Mouse (Mus musculus) embryonic stem cell, embryonic (primary cell): Measurements from ENCODE around the gene Ano8.

ENCODE experiments used
- CTCF ChIA-PET, 4 experiments: fragments of 300-600 bp in 2 of 4; fragments of 350-600 bp in 2 of 4; sonication (Branson Sonifier 250); formaldehyde crosslinking; loops; one replicate each; lab custom pipeline; 2022; ENCODE audit warnings: inconsistent platforms in 2 of 4; lab: Charles Lee
- POLR2A ChIA-PET, 4 experiments: fragments of 300-600 bp in 2 of 4; fragments of 350-600 bp in 2 of 4; sonication (Branson Sonifier 250); formaldehyde crosslinking; loops; one replicate each; lab custom pipeline; 2022; ENCODE audit warnings: antibody characterized with exemption in 4 of 4, inconsistent platforms in 1 of 4; lab: Charles Lee

The Ano8 gene

GRCm38 (mm10) chr8:71468916-71469315 lies 16.8 kb downstream of the Ano8 start, which contains the start of gene Dda1:
TSS of gene Dda1 (plus strand) at chr8:71469199.
- ChIA-PET POLR2A (interaction anchor here in 3 of 4 experiments (0.6 to 2.8 kb wide), 22 partner anchors 9 to 571 kb away, joined by 3 to 18 read pairs (median 3); partner anchors contain the start of genes Ankle1 (in 1 of the 3), Gtpbp3 (in 1 of the 3), Mvb12a (in 1 of the 3) and Rpl18a (in 1 of the 3)), CTCF (interaction anchor here in 3 of 4 experiments (0.5 to 2.0 kb wide), 10 partner anchors 8 to 519 kb away, joined by 3 to 7 read pairs (median 4); partner anchors contain the start of gene Slc27a1 (in 1 of the 3))

GRCm38 (mm10) chr8:71468001-71468400 lies 17.8 kb downstream of the Ano8 start:
- CTCF ChIA-PET: interaction anchor here (0.7 to 2.0 kb wide), 8 partner anchors 9 to 504 kb away, joined by 3 to 5 read pairs (median 4); partner anchors contain the start of gene Slc27a1 (in 1 of the 4)
- POLR2A ChIA-PET: interaction anchor here in 3 of 4 experiments (0.6 to 2.8 kb wide), 9 partner anchors 11 to 220 kb away, joined by 3 to 18 read pairs (median 4); partner anchors contain the start of genes Ankle1 (in 1 of the 3) and Insl3 (in 1 of the 3)

- CTCF ChIA-PET: interaction anchor here in 3 of 4 experiments (0.5 to 1.3 kb wide), 3 partner anchors 11 to 505 kb away, joined by 3 to 5 read pairs (median 4); no protein-coding TSS in a partner anchor
- POLR2A ChIA-PET: interaction anchor here in 1 of 4 experiments (0.9 to 1.3 kb wide), 2 partner anchors 10 to 43 kb away, joined by 3 to 4 read pairs; no protein-coding TSS in a partner anchor
Measured at GRCm38 (mm10) chr8:71467201-71467600, 18.6 kb downstream of the Ano8 start.

- ChIA-PET POLR2A (interaction anchor here in 1 of 4 experiments (2.4 kb wide), 1 partner anchor 23 kb away, joined by 13 read pairs; the partner anchor contains the start of gene Gtpbp3), CTCF (no interaction called here)
Measured at GRCm38 (mm10) chr8:71466198-71466597, 19.6 kb downstream of the Ano8 start.

GRCm38 (mm10) chr8:71465733-71466132 lies 20.0 kb downstream of the Ano8 start:
- POLR2A ChIA-PET: interaction anchor here in 3 of 4 experiments (1.1 to 3.2 kb wide), 11 partner anchors 12 to 104 kb away, joined by 3 to 18 read pairs (median 6); partner anchors contain the start of genes Gtpbp3 (in 2 of the 3) and Ano8 (in 1 of the 3)
- CTCF ChIA-PET: interaction anchor here in 2 of 4 experiments (0.6 to 1.5 kb wide), 2 partner anchors 24 to 55 kb away, joined by 3 to 4 read pairs; no protein-coding TSS in a partner anchor

- ChIA-PET CTCF (interaction anchor here (0.6 to 2.8 kb wide), 47 partner anchors 10 to 821 kb away, joined by 3 to 16 read pairs (median 4); partner anchors contain the start of genes Arrdc2 (in 1 of the 4), Ccdc194 (in 1 of the 4), Gtpbp3 (in 1 of the 4) and Ocel1 (in 1 of the 4)), POLR2A (interaction anchor here (0.5 to 3.2 kb wide), 51 partner anchors 9 to 672 kb away, joined by 3 to 18 read pairs (median 4); partner anchors contain the start of genes Arrdc2 (in 2 of the 4), Gtpbp3 (in 2 of the 4), Rpl18a (in 2 of the 4) and Ankle1 (in 1 of the 4))
Measured at GRCm38 (mm10) chr8:71464513-71465500, 21.0 kb downstream of the Ano8 start, which contains the start of gene Mrpl34. TSS of gene Mrpl34 (plus strand) at chr8:71464959.

- ChIA-PET POLR2A (interaction anchor here (0.7 to 3.2 kb wide), 26 partner anchors 14 to 643 kb away, joined by 3 to 18 read pairs (median 4); partner anchors contain the start of genes Gtpbp3 (in 2 of the 4), Rpl18a (in 2 of the 4), Ankle1 (in 1 of the 4) and Ano8 (in 1 of the 4)), CTCF (interaction anchor here in 2 of 4 experiments (0.6 to 2.8 kb wide), 14 partner anchors 12 to 567 kb away, joined by 3 to 16 read pairs (median 5); partner anchors contain the start of genes Rpl18a (in 1 of the 2), Slc27a1 (in 1 of the 2) and Tmem221 (in 1 of the 2))
Measured at GRCm38 (mm10) chr8:71463188-71464033, 22.4 kb downstream of the Ano8 start, which contains the start of gene Abhd8. TSS of gene Abhd8 (minus strand) at chr8:71463655.

- CTCF ChIA-PET: interaction anchor here in 2 of 4 experiments (0.6 to 2.8 kb wide), 3 partner anchors 15 to 67 kb away, joined by 4 to 16 read pairs (median 7); no protein-coding TSS in a partner anchor
- POLR2A ChIA-PET: interaction anchor here in 3 of 4 experiments (0.6 to 3.2 kb wide), 13 partner anchors 21 to 623 kb away, joined by 3 to 14 read pairs (median 3); partner anchors contain the start of genes Ano8 (in 1 of the 3), Arrdc2 (in 1 of the 3), Ccdc194 (in 1 of the 3) and Gtpbp3 (in 1 of the 3)
Measured at GRCm38 (mm10) chr8:71462786-71463185, 23.0 kb downstream of the Ano8 start.

GRCm38 (mm10) chr8:71462191-71462590 lies 23.6 kb downstream of the Ano8 start:
- POLR2A ChIA-PET: interaction anchor here in 2 of 4 experiments (0.6 to 1.5 kb wide), 7 partner anchors 22 to 565 kb away, joined by 3 to 4 read pairs (median 3); partner anchors contain the start of gene Ankle1 (in 1 of the 2)

GRCm38 (mm10) chr8:71461152-71461840 lies 24.5 kb downstream of the Ano8 start:
- ChIA-PET CTCF (interaction anchor here (0.5 to 2.2 kb wide), 12 partner anchors 12 to 598 kb away, joined by 3 to 8 read pairs (median 3); partner anchors contain the start of gene Kcnn1 (in 1 of the 4)), POLR2A (interaction anchor here in 3 of 4 experiments (0.6 to 1.8 kb wide), 21 partner anchors 9 to 1198 kb away, joined by 3 to 5 read pairs (median 3); partner anchors contain the start of genes Ankle1 (in 2 of the 3), Mpv17l2 (in 1 of the 3) and Tmem221 (in 1 of the 3))

More at GRCm38 (mm10) chr8:71462191-71462590, 23.6 kb downstream of the Ano8 start:
- CTCF ChIA-PET: no interaction called here

- ChIA-PET CTCF (interaction anchor here (0.5 to 2.2 kb wide), 10 partner anchors 13 to 461 kb away, joined by 3 to 8 read pairs (median 3); no protein-coding TSS in a partner anchor), POLR2A (interaction anchor here (0.6 to 1.8 kb wide), 21 partner anchors 9 to 1199 kb away, joined by 3 to 7 read pairs (median 4); partner anchors contain the start of genes Ankle1 (in 1 of the 4), Mpv17l2 (in 1 of the 4) and Tmem221 (in 1 of the 4))
Measured at GRCm38 (mm10) chr8:71460716-71461115, 25.0 kb downstream of the Ano8 start.

- POLR2A ChIA-PET: interaction anchor here in 3 of 4 experiments (0.6 to 1.5 kb wide), 9 partner anchors 10 to 172 kb away, joined by 3 to 7 read pairs (median 3); partner anchors contain the start of gene Tmem221 (in 1 of the 3)
- CTCF ChIA-PET: interaction anchor here (0.5 to 2.9 kb wide), 7 partner anchors 16 to 88 kb away, joined by 3 to 11 read pairs (median 3); no protein-coding TSS in a partner anchor
Measured at GRCm38 (mm10) chr8:71457659-71458270, 28.0 kb downstream of the Ano8 start.

GRCm38 (mm10) chr8:71456906-71457305 lies 28.9 kb downstream of the Ano8 start:
- ChIA-PET POLR2A (interaction anchor here in 3 of 4 experiments (0.5 to 1.5 kb wide), 5 partner anchors 11 to 80 kb away, joined by 3 to 7 read pairs (median 3); partner anchors contain the start of gene Dda1 (in 1 of the 3)), CTCF (interaction anchor here in 2 of 4 experiments (1.0 to 2.9 kb wide), 4 partner anchors 15 to 85 kb away, joined by 3 to 11 read pairs (median 4); no protein-coding TSS in a partner anchor)

- ChIA-PET CTCF (interaction anchor here in 1 of 4 experiments (0.7 kb wide), 1 partner anchor 15 kb away, joined by 3 read pairs; no protein-coding TSS in a partner anchor), POLR2A (interaction anchor here in 2 of 4 experiments (0.6 to 1.0 kb wide), 2 partner anchors 68 to 115 kb away, joined by 3 to 4 read pairs; no protein-coding TSS in a partner anchor)
Measured at GRCm38 (mm10) chr8:71454668-71455067, 31.1 kb downstream of the Ano8 start.
